Mouse (Mus musculus): ENCODE measurements around the gene Cnn2. TPM values are rescaled to one million over a fixed set of nuclear protein-coding genes. Genes with fewer than 3 reads are reported as not detected.

Gene Cnn2
- 19.5 and 28.2 TPM in 2 replicates for total RNA-seq (2014; rRNA removed)
- polyA plus RNA-seq (2015; fragmentation: Nextera tagmentation; extraction: Ambion mirVana): 15.7 and 17.0 TPM in 2 replicates

- H3K4me2 ChIP-seq (ENCODE audit: low read depth): peak within 1 kb of the TSS; percentile 66
- H3K36me3 ChIP-seq (ENCODE audit: insufficient read depth): no peaks in the 10 kb centered on the region
- H3K27ac ChIP-seq (ENCODE audit: low read depth, low read length): no peak within 1 kb of the TSS
- TF ChIP-seq CTCF (IDR thresholded peaks at IDR 0.05; ENCODE audit: low read depth): no peak
- peak within 1 kb of the TSS; percentile 43 for H3K9ac ChIP-seq
- 1% methylated on average over 59 of the region's 59 CpGs for WGBS
- peak within 1 kb of the TSS; percentile 45 for H3K4me3 ChIP-seq (ENCODE audit: low read depth, low read length)
- peaks cover 6% of the 10 kb centered on the region; the same call in 1 of the 2 replicates for H3K4me1 ChIP-seq (ENCODE audit: insufficient read depth)
- DNase-seq: no peak
- H3K9me3 ChIP-seq (ENCODE audit: low read length): no peaks in the 10 kb centered on the region
- ATAC-seq: no peak
- peaks cover 30% of the 10 kb centered on the region for H3K27me3 ChIP-seq (ENCODE audit: insufficient read depth, low read length)
Observed at GRCm38 (mm10) chr10:79988506-79989271, at the start of gene Cnn2. Cnn2 (plus strand) TSS chr10:79988584.

- DNase-seq (no peak), ATAC-seq (no peak)
- Histone ChIP-seq H3K9me3 (ENCODE audit: low read length) (no peaks in the 10 kb centered on the region), H3K27ac (ENCODE audit: low read depth, low read length) (no peak overlapping the region), H3K36me3 (ENCODE audit: insufficient read depth) (no peaks in the 10 kb centered on the region), H3K4me3 (ENCODE audit: low read depth, low read length) (no peak overlapping the region), H3K4me1 (ENCODE audit: insufficient read depth) (no peaks in the 10 kb centered on the region), H3K4me2 (ENCODE audit: low read depth) (no peak overlapping the region), H3K9ac (no peak overlapping the region), H3K27me3 (ENCODE audit: insufficient read depth, low read length) (no peaks in the 10 kb centered on the region)
- TF ChIP-seq CTCF (IDR thresholded peaks at IDR 0.05; ENCODE audit: low read depth): no peak
- 74% methylated on average over 7 of the region's 7 CpGs for WGBS
Observed at GRCm38 (mm10) chr10:79940749-79941148, 47.6 kb upstream of the Cnn2 start.

DNA sequence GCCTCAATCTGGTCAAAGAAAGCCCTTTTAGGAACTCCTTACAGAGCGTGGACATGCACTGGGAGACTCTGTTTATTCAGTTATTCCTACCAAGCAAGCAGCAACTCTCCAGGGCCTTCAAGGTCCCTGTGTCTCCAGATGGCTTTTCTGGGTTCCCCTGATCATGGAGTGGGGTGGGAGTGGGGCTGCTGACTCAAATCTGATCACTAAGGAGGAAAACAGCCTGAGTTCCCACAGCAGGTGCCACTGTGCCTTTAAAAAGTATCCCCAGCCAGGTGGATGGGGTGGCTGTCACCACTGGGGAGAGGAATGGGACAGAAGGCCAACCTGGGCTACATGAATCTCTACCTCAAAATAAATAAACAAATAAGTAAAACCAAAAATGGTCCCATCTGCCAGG lies 45.4 kb upstream of the Cnn2 start:
- H3K27me3 ChIP-seq (ENCODE audit: insufficient read depth, low read length): no peaks in the 10 kb centered on the region
- no peak overlapping the region for H3K9ac ChIP-seq
- DNase-seq (no peak), ATAC-seq (no peak)
- TF ChIP-seq CTCF (IDR thresholded peaks at IDR 0.05; ENCODE audit: low read depth): no peak
- H3K4me3 ChIP-seq (ENCODE audit: low read depth, low read length): no peak overlapping the region
- WGBS: 93% methylated on average over 1 of the region's 1 CpGs
- no peaks in the 10 kb centered on the region for H3K4me1 ChIP-seq (ENCODE audit: insufficient read depth)
- H3K36me3 ChIP-seq (ENCODE audit: insufficient read depth): no peaks in the 10 kb centered on the region
- no peak overlapping the region for H3K27ac ChIP-seq (ENCODE audit: low read depth, low read length)
- H3K9me3 ChIP-seq (ENCODE audit: low read length): no peaks in the 10 kb centered on the region
- H3K4me2 ChIP-seq (ENCODE audit: low read depth): no peak overlapping the region

DNA sequence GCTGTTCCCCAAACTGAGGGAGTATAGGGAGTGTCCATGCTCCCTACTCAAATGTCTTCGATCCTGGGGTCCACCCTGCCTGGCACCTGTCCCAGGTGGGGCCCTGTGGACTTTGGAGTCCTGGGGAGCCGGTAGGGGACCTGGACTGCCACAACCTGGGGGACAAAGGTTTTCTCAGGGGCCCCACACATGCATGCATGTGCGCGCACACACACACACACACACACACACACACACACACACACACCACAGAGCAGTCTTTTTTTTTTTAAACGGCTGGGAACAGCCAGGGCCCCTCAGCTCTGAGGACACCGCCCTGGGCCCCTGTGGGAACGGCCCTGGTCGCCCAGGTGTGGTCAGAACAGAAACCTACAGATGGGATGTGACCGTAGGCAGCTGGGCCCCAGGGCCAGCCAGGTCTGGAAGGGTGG lies 44.9 kb upstream of the Cnn2 start:
- TF ChIP-seq CTCF (IDR thresholded peaks at IDR 0.05; ENCODE audit: low read depth): no peak
- H3K9me3 ChIP-seq (ENCODE audit: low read length): no peaks in the 10 kb centered on the region
- H3K4me3 ChIP-seq (ENCODE audit: low read depth, low read length): no peak overlapping the region
- no peaks in the 10 kb centered on the region for H3K4me1 ChIP-seq (ENCODE audit: insufficient read depth)
- no peak overlapping the region for H3K4me2 ChIP-seq (ENCODE audit: low read depth)
- no peak for DNase-seq
- H3K36me3 ChIP-seq (ENCODE audit: insufficient read depth): no peaks in the 10 kb centered on the region
- no peak for ATAC-seq
- 82% methylated on average over 9 of the region's 9 CpGs for WGBS
- no peak overlapping the region for H3K27ac ChIP-seq (ENCODE audit: low read depth, low read length)
- no peak overlapping the region for H3K9ac ChIP-seq
- H3K27me3 ChIP-seq (ENCODE audit: insufficient read depth, low read length): no peaks in the 10 kb centered on the region

DNA sequence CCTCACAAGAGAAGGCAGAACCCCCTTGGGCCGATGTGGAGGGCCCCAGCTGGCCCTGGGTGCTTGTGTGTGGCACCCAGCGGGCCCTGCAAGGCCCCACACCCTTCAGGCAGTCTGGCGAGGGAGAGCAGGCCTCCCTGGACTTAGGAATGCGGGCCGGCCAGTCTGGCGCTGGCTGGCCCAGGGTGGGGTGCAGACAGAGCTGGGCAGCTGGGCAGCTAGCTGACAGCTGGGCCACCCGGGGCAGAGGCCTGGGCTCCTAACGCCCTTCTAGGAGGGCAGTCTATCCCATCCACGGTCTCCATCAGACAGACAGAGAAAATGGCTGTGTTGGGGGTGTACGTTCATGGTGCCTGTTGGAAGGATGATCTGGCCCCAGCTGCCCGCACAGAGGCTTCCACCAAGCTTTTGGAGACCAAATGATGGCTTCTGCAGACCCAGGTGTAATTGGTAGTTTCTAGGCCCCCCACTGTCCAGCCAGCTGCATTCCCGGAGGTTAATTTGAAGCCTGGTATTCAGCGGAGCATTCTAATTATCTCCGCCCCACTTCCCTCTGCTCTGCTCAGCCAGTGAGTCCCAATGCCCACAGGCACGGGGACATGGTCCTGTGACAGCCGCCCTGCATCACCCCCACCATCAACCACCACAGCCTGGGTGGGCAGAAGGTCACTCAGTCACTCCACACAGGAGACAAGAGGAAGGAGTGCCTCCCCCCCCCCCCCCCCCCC lies 42.7 kb upstream of the Cnn2 start:
- Histone ChIP-seq H3K27ac (ENCODE audit: low read depth, low read length) (no peak overlapping the region), H3K4me1 (ENCODE audit: insufficient read depth) (no peaks in the 10 kb centered on the region), H3K9me3 (ENCODE audit: low read length) (no peaks in the 10 kb centered on the region), H3K27me3 (ENCODE audit: insufficient read depth, low read length) (no peaks in the 10 kb centered on the region), H3K4me3 (ENCODE audit: low read depth, low read length) (no peak overlapping the region), H3K36me3 (ENCODE audit: insufficient read depth) (peaks cover 11% of the 10 kb centered on the region; the same call in 1 of the 2 replicates), H3K4me2 (ENCODE audit: low read depth) (no peak overlapping the region), H3K9ac (no peak overlapping the region)
- 0 out of 2 replicates have a peak, but pooled peaks have one; percentile 32 for ATAC-seq
- 19% methylated on average over 16 of the region's 16 CpGs for WGBS
- no peak for DNase-seq
- TF ChIP-seq CTCF (IDR thresholded peaks at IDR 0.05; ENCODE audit: low read depth): no peak

- no peak overlapping the region for H3K4me2 ChIP-seq (ENCODE audit: low read depth)
- no peaks in the 10 kb centered on the region for H3K27me3 ChIP-seq (ENCODE audit: insufficient read depth, low read length)
- H3K4me3 ChIP-seq (ENCODE audit: low read depth, low read length): no peak overlapping the region
- no peak overlapping the region for H3K9ac ChIP-seq
- H3K4me1 ChIP-seq (ENCODE audit: insufficient read depth): no peaks in the 10 kb centered on the region
- WGBS: 34% methylated on average over 7 of the region's 7 CpGs
- TF ChIP-seq CTCF (IDR thresholded peaks at IDR 0.05; ENCODE audit: low read depth): no peak
- H3K36me3 ChIP-seq (ENCODE audit: insufficient read depth): peaks cover 19% of the 10 kb centered on the region
- ATAC-seq (no peak), DNase-seq (no peak)
- H3K9me3 ChIP-seq (ENCODE audit: low read length): no peaks in the 10 kb centered on the region
- no peak overlapping the region for H3K27ac ChIP-seq (ENCODE audit: low read depth, low read length)
Observed at GRCm38 (mm10) chr10:79946752-79947322, 41.5 kb upstream of the Cnn2 start.

Measured in forebrain, postnatal 0 days (tissue).